Mouse (Mus musculus): ENCODE data around the gene U2af1l4.

- TF ChIP-seq CTCF (IDR thresholded peaks at IDR 0.05; ENCODE audit: control insufficient read depth, insufficient read depth, low read length) (no peak), POLR2A (IDR thresholded peaks at IDR 0.05; ENCODE audit: borderline replicate concordance, control insufficient read depth, low read depth, low read length) (no peak)
These were observed 40.2 kb upstream of the U2af1l4 start for GRCm38 (mm10) chr7:30522871-30523270.
